Mouse (Mus musculus): ENCODE results near the gene Ferd3l.

The Ferd3l gene

GRCm38 (mm10) chr12:33964427-33964826 is 36.2 kb downstream of the Ferd3l start:
- no peak for DNase-seq (ENCODE audit: extremely low read depth, low read depth)

DNA sequence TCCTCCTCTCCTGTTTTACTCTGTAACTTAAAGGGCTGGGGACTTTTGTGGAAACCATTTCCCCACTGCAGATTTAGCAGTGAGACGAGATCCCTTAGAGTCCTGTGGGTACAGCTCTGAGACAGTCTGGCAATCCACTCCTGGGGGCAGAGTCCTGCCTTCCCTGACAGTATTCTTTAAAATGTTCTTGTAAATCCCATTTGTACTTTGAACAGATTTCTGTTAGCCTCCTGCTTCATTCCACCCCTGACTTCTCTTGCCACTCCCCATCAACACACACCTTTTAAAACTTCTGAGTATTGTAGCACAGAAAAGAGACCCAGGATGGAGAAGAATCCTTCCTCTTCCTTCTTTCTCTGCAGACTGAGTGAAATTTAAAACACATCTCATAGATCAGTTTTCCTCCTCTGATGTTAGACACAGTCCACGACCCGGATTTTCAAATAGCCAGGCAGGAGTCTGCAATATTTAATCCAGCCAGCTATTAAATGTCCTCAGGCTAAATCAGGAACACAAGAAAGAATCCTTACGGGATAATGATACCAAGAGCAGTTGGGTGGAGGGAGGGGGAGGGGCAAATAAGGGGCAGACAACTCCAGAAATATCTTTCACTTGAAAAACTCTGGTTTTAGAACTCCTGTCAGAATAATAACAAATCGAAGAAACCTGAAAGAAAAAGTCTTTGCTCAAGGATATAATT is 37.6 kb downstream of the Ferd3l start:
- no peak for DNase-seq (ENCODE audit: extremely low read depth, low read depth)

DNA sequence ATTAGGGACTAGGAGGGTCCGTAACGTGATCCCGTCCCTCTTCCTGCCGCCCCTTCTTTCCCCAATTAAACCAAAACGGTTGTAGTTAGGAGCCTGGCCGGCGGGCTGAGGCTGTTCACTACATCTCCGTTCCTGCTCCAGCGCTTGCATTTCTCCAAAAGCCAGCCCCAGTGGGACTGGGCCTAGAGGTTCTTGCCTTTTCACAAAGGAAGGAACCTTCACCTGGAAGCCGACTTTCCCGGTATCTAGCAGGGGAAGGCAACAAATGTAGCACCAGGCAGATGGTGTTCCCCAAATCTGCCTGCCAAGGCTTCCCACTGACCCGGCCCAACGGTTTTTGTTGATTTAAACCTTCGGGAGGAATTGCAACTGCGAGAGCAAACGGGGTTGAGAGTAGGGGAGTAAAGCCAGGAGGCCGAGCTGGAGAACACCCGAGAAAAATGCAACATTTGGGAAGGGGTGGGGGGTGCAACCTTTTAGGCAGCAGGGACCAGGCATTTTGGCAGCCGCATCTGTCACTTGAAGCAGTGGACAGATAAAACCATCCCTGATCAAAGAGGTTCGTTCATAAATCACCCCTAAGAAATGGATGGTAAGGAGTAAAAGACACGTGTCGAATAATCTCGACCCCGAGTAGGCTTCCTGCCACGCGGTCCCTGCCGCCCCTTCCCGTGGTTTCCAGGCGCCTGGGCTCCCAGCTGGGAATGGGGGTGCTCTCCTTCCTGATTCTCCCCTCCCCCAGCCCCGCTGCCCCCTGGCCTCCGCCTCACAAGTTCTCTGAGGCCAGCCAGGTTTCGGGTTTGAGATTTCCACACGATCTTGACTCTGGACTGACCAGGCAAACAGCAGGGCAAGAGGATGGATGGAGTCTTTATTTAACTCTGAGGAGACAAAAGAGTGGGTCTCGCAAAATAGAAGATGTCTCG is 38.5 kb downstream of the Ferd3l start:
- no peak for DNase-seq (ENCODE audit: extremely low read depth, low read depth)

- DNase-seq (ENCODE audit: extremely low read depth, low read depth) = no peak
Measured at GRCm38 (mm10) chr12:33967514-33967913, 39.3 kb downstream of the Ferd3l start.

GRCm38 (mm10) chr12:33968041-33968897 is 40.0 kb downstream of the Ferd3l start:
- no peak for DNase-seq (ENCODE audit: extremely low read depth, low read depth)

GRCm38 (mm10) chr12:33968898-33969178 is 40.6 kb downstream of the Ferd3l start:
- no peak for DNase-seq (ENCODE audit: extremely low read depth, low read depth)

Data from MEL-GATA-1-ER (cell line).